Mouse (Mus musculus) heart, postnatal 25 days (tissue): ENCODE results near the gene Pom121. TPM values are rescaled to one million over a fixed set of nuclear protein-coding genes. Genes with fewer than 3 reads are reported as not detected.
"Not testable (repeated sequence)": the region's sequence is repeated elsewhere in the genome, so short reads cannot be mapped to it uniquely, and the experiment has no call there.

ENCODE experiments used
- DNase-seq: peaks from one replicate; pipeline ENCODE4 v3.0.0; 2022; ENCODE audit warnings: low spot score
- intact Hi-C: fragments of 180-260 bp; cut with DNase I; formaldehyde crosslinking; loops from one replicate; pipeline ENCODE4 v1.15.1; 2025
- total RNA-seq, 2 experiments: library from RNA; stranded (reverse); gene quantifications; 2 replicates each; pipeline ENCODE4 v1.2.3; 2021

Pom121 gene
- total RNA-seq, 2 experiments from 2014 or later = 11.1 to 13.6 TPM

DNA sequence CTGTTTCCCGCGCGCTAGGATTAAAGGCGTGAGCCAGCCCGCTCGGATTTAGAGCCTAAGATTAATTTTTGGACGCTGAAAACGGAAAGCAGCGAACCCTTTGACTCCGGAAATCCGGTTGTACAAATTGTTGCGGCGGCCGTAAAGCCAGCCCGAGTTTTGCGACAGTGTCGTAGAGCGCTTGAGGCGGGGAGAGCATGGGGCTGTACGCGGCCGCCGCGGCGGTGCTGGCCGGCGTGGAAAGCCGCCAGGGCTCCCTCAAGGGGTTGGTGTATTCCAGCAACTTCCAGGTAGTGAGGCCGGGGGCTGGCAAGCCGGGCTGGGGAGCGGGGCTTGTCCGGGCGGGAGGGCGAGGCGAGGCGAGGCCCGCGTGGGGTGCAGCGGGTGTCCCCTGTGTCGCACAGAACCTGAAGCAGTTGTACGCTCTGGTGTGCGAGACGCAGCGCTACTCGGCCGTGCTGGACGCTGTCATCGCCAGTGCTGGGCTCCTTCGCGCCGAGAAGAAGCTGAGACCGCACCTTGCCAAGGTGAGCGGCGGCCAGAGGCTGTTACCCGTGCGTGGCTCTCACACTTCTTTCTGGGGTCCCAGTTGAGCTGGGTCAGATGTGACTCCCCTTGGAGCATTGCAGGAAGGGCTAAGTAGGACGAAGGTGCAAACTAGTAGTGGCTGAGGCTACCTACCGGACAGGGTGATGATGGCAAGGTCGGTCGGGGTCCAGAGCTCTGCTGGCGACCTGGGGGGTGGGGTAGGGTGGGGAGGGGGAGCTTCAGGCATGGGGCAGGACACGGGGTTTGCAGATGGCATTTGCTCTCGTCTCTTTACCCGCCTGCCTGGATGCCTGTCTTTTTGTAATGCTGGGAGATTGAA lies 24.3 kb downstream of the Pom121 start, which contains the start of gene Nsun5:
TSS of gene Nsun5 (plus strand) at position 167 of the 868 bp plus-strand sequence.
- peak; percentile 86 for DNase-seq
- intact Hi-C loops = loop anchor here (10.0 kb wide), 1 partner anchor 255 kb away; no protein-coding TSS in a partner anchor

DNA sequence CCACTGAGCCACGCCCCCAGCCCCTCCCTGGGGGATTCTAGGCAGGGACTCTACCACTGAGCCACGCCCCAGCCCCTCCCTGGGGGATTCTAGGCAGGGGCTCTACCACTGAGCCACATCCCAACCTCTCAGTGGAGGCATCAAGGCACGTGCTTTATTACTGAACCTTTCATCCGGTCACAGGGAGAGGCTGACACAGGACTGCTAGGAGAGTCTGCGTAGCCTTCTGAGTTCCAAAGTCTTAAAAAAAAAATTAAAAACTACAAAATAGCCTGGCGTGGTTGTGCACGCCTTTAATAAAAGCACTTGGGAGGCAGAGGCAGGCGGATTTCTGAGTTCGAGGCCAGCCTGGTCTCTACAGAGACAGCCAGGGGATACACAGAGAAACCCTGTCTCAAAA lies 25.1 kb downstream of the Pom121 start:
- DNase-seq = not testable (repeated sequence)
- intact Hi-C loops = loop anchor here (10.0 kb wide), 1 partner anchor 254 kb away; no protein-coding TSS in a partner anchor

DNA sequence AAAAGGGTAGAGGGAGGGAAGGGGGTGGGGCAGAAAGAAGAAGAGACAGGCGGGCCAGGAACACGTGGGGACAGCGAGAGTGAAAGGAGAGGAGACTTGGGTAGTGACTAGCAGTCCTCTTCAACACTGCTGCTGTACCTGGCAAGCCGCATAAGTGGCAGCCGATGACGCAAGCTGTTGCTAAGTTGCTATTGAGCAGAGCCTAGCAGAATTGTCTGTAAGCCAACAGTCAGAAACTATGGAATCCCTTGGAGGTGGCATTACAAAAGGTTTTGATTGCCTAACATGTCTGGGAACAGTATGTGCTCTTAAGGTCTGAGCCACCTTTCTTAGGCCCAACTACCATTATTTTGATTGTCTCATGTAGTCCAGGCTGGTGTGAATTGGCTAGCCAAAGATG lies 26.0 kb downstream of the Pom121 start:
- no peak for DNase-seq
- intact Hi-C loops = loop anchor here (10.0 kb wide), 1 partner anchor 254 kb away; no protein-coding TSS in a partner anchor

DNA sequence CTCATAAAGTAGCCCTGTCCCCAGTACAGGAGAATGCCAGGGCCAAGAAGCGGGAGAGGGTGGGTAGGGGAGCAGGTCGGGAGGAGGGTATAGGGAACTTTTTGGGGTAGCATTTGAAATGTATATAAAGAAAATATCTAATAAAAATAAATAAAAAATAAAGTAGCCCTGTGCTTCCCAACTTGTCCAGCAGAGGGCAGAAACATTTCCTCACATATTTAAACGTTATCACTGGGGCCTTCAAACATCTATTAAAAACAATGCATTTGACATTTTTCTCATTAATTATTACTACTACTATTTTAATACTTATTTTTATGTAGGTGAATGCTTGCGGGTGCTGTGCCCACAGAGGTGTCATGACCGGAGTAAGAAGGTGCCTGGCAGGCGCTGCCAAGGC lies 26.5 kb downstream of the Pom121 start:
- intact Hi-C loops = loop anchor here (10.0 kb wide), 1 partner anchor 253 kb away; no protein-coding TSS in a partner anchor

DNA sequence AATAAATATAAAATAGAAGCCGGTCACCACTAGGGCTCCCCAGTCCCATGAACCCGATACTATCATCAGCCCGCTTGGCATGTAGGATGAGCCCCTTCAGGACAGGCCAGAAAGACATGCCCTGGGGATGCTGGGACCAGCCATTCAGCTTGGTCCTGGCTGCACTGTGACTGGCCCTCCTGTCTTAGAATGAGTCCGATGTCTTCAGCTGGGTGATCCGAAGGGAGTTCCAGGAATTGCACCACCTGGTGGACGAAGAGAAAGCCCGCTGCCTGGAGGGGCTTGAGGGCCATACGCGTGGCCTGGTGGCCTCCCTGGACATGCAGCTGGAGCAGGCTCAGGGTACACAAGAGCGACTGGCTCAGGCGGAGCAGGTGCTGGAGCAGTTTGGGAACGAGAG lies 30.8 kb downstream of the Pom121 start:
- no peak for DNase-seq
- intact Hi-C loops = loop anchor here (10.0 kb wide), 1 partner anchor 249 kb away; no protein-coding TSS in a partner anchor

More for the DNA sequence above, 26.5 kb downstream of the Pom121 start:
- no peak for DNase-seq

DNA sequence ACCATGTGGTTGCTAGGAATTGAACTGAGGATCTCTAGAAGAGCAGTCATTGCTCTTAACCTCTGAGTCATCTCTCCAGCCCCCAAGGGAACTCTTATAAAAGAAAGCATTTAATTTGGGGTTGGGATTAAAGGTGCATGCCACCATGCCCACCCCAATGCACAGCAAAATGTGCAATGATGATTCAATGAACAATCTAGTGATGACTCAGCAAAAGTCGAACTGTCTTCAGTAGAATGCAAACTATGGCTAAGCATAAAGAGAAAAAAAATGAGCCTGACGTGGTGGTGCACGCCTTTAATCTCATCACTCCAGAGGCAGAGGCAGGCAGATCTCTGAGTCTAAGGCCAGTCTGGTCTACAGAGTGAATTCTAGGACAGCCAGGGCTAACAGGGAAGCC lies 31.8 kb downstream of the Pom121 start:
- DNase-seq = no peak
- intact Hi-C loops = loop anchor here (10.0 kb wide), 1 partner anchor 248 kb away; no protein-coding TSS in a partner anchor

DNA sequence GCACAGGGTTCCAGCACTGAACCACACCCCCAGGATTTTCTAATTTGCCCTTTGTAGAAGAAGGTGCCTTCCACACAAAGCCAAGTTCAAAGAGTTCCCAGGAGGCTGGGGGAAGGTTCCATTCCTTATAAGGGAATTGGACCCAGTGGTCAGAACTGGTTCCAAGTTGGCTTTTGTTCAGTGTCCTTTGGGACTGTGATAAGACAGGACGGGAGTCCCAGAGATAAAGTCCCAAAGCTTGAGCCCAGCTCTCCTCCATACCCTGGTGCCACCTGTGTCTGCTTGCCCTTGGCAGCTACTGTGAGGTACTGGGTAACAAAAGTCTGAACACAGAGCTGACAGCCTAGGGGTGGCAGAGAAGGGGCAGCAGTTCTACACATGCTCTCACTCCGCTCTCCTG lies 34.6 kb downstream of the Pom121 start:
- peak; percentile 13 for DNase-seq
- intact Hi-C loops = loop anchor here (10.0 kb wide), 1 partner anchor 245 kb away; no protein-coding TSS in a partner anchor

DNA sequence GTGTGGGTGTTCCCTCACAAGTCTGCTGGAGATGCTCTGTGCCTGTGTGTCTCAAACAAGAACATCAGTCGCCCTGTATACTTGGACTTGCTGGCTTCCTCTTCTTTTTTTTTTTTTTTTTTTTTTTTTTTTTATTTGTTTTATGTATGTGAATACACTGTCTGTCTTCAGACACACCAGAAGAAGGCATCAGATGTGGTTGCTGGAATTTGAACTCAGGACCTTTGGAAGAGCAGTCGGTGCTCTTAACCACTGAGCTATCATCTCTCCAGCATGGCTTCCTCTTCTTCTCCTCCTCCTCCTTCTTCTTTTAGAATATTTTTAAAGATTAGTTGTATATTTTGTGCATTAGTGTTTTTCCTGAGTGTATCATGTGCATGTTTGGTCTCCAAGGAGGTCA lies 36.8 kb downstream of the Pom121 start:
- intact Hi-C loops = no loop called here
- peak; percentile 33 for DNase-seq

DNA sequence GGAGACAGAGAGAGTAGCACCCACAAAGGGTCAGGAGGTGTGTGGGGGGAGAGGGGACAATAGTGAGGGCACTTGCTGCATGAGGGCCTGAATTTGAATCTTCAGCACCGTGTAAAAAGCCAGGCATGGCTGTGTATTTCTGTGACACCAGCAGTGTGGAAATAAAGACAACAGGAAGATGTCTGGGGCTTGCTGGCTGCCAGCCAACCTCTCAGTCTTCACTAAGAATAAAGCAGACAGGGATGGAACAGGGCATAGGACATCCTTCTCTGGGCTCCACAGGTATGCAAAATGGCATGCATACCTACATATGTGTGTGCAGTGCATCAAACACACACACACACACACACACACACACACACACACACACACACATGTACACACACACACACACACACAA lies 38.3 kb downstream of the Pom121 start:
- intact Hi-C loops = no loop called here
- DNase-seq = no peak

DNA sequence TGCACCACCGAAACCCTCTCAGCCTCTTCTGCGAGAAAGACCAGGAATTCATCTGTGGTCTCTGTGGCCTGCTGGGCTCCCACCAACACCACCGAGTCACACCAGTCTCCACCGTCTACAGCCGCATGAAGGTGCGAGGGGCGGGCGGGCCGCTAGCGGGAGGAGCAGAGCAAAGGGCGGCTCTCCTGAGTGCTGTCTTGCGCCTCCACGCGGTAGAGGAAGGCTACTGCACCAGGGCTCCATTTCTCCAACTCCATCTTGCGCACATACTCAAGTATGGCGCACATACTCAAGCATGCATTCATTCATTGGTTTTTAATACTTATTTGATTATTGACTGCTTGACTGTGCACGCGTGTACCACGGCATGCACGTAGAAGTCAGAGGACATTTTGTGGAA lies 40.8 kb downstream of the Pom121 start:
- intact Hi-C loops = no loop called here
- DNase-seq = no peak

DNA sequence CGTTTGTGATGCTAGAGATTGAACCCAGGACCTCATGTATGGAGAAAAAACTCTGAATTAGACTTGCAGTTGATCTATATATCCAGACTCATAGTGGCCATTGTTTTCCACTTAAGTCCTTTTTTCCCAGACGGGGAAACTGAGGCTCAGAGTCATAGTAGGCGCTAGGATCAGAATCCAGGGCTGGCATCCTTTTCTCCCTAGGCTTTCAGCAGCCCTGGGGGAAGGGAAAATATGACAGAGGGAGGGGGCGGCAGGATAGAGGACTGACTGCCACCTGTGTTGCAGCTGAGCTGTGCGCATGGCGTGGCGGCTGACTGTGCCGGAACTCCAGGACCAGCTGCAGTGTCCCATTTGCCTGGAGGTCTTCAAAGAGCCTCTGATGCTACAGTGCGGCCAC lies 41.4 kb downstream of the Pom121 start, which contains the start of gene Trim50:
TSS of gene Trim50 (plus strand) at position 301 of the 400 bp plus-strand sequence.
- DNase-seq = no peak
- intact Hi-C loops = no loop called here

DNA sequence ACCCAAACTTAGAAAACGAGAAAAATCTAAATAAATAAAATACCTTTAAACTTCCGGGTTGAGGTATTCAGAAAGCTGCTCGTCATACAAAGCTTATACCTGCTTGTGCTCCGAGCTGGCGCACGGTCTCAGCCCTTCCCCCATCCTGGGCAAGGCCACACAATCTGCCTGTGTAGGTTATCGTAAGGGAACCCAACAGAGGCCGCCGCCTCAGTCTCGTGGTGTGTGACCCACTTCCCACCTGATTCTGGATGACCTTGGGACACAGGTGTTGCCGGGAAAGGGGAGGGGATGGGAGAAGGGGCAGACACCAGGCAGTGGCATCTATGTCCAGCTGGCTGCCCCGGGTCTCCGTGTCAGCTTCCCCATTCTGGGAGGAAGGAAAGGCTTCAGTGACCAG lies 42.7 kb downstream of the Pom121 start:
- DNase-seq = no peak
- intact Hi-C loops = no loop called here

DNA sequence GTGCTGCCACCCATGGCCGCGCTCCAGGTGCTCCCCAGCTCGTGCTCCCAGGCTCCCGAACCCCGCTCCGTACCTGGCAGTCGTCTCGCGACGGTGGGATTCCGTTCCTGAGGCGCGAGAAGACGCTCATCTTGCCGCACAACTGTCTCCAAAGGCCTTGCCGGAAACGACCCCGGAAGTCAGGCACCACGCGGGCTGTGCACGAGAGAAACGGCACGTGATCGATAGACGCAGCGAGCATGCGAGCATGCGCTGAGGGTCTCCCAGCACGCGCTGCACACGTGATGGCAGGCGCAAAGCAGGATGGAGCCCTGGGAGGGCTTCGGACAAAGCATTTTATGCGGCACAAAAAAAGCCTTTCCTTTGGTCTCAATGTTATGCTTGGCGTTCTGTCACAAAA lies 44.5 kb downstream of the Pom121 start, which contains the start of gene Fkbp6:
TSS of gene Fkbp6 (minus strand) at position 183 of the 400 bp plus-strand sequence.
- no peak for DNase-seq
- intact Hi-C loops = no loop called here

DNA sequence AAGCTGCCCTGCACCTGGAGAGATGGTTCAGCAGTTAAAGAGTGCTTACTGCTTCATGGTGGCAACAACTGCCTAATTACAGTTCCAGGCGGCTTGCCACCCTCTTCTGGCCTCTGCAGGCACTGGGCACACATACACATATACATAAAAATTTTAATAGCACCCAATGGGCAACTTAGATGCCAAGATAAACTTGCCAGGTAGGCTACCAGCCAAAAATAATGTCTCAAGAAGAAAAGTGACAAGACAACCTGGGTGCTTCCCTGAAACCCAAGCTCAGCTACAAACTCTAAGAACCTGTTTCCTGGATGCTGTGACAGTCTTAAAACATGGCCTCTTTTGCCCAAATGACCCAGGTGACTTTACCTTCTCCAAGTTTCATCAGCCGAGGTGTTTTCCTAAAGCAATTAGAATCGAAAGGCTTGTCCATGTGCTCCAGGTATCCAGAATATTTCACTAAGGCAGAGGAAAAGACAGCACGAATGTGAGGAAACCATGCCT lies 46.8 kb downstream of the Pom121 start:
- intact Hi-C loops = no loop called here
- no peak for DNase-seq

DNA sequence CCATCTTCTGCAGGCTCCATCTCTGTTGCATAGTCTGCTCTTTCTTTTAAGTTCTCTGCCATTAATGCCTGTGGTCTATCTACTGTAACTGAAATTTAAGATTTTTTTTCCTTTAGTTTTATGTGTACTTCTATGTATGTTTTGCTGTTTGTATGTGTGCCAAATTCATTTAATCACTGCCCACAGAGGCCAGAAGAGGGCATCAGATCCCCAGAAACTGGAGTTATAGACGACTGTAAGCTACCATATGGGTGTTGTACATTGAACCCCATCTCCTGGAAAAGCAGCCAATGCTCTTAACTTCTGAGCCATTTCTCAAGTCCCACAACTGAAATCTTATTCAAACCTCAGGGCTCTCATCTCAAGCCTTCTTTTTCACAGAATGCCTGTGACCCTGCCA lies 47.9 kb downstream of the Pom121 start:
- no peak for DNase-seq
- intact Hi-C loops = no loop called here

DNA sequence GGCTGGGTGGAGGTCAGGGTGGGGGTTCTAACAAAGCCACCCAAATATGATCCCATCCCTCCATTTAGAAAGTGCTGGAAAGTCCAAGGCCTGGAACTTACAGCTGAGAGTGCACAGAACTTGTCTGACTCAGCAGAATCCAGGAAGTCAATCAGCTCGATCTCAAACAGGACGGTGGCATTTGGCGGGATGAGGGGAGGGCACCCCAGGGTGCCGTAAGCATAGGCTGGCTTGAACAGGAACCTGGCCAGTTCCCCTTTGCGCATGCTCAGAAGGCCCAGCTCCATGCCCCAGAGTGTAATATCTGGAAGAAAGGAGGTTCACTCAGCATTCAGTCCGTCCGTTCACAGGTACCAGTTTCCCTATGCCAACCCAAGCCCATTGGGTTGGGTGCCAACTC lies 48.4 kb downstream of the Pom121 start:
- no peak for DNase-seq
- intact Hi-C loops = no loop called here

DNA sequence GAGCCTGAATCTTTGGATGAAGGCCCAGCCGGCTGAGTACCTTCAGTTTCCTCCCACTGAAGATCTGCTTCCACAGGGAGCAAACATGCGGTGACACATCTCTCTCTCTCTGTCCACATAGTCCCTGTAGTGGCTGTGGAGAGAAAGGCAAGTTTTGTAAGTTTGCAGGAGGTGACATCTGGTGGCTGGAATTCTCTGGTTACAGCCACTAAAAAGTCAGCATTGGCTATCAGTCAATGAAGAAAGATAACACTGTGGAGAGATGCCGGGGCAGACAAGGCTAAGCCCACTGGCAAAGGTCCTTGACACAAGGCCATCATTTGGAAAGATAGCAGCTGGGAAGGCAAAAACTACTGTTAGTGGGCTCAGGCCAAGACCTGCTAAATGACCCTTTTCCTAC lies 56.8 kb downstream of the Pom121 start:
- intact Hi-C loops = no loop called here
- DNase-seq = no peak

DNA sequence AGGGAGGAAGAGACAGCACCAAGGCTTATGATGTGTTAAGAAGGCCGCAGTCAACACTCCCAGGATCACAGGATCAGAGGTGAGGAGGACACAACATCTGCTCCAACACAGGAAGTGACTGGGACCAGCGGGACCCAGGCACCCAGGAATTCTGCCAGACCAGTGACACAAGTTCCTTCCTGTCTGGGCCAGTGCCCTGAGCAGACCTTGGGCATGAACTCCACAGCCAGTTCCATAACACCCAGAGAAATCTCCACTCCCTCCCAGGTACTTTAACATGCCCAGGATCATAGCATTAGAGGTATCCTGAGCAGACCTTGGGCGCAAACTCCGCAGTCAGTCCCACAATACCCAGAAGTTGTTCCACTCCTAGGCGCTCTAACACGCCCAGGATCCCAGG lies 63.2 kb downstream of the Pom121 start:
- DNase-seq = no peak
- intact Hi-C loops = no loop called here

DNA sequence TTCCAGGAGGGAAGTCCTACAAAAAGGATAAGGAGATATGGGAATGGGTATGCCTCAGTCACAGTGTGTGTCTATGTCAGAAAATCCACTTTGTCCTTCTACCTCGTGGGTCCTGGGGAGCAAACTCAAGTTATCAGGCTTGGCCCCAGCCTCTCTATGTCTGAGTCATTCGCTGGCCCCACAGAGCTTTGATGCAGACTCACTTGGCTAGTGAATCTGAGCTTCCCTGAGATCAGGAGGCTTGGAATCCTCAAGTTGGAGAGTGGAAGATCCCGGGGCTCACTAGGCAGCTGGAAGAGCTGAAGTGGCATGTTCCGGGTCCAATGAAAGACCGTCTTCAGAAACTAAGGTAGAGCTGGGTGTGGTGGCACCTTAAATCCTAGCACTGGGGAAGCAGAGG lies 64.1 kb downstream of the Pom121 start:
- no peak for DNase-seq
- intact Hi-C loops = no loop called here

DNA sequence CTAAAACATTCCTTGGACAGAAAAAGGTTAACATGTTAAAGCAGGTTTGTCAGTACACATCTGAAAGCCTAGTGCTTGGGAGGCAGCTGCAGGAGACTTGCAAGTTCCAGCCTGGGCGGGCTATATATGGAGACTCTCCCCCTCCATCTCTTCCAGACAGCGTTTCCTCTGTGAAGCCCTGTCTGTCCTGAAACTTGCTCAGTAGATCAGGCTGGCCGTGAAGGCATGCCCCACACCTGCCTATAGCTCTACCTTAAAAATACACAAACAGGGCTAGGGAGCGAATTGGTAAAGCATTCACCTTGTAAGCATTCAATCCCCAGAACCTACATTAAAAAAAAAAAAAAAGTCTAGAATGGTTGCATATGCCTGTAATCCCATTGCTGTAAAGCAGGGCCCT lies 64.9 kb downstream of the Pom121 start:
- no peak for DNase-seq
- intact Hi-C loops = no loop called here
